Comparison of ENCODE assay signal across 9 mouse cellular contexts in the genomic region with DNA sequence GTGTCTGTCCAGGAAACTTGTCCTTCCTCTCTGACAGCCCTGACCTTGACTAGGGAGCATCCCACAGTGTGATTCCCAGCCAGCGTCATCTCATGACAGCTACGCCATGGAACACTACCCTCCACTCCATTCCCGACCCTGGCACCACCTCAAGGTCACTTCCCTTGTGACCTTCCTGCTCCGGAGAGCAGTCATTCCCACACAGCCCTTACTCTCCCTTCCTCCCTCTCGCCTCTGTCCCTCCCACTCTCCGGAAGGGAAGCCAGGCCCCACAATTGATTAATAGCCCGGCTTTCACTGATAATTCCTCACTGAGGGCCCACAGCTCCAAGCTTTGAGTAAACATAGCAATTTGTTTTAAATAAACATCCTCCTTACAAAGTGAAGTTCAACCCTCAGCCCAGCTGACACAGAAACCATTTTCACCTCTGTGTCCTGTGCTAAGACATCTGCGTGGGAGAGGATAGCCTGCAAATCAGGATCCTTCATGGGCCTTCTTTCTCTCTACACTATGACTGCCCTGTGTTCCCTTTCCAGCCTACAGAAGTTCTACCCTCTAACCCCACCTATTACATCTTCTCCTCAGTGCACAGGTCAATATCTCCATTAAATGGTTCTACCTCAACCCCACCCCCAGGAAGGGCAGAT. TPM values are rescaled to one million over a fixed set of nuclear protein-coding genes. Genes with fewer than 3 reads are reported as not detected.
DNase-seq lines count a peak whose midpoint lies in the region; ATAC-seq and TF ChIP-seq lines count a peak whose summit lies in the region.
"Had no signal": no experiment of that assay in that cellular context is flagged by ENCODE, and none has a peak within 500 bp of the region (broad histone marks: within the 10 kb centered on the region; RNA-seq: fewer than 3 reads in every experiment).

No protein-coding gene starts in this region.

- no peak for ATAC-seq in midbrain, postnatal 0 days (ENCODE audit: low FRiP score)

- no peaks in the 10 kb centered on the region for H3K9me3 ChIP-seq in heart, embryonic 10.5 days
- no peaks in the 10 kb centered on the region for H3K9me3 ChIP-seq in midbrain, postnatal 0 days (ENCODE audit: low read length)

- H3K9ac ChIP-seq in midbrain, postnatal 0 days (replicated peaks; ENCODE audit: low read length, poor library complexity, severe bottlenecking) = no peak overlapping the region

- H3K4me2 ChIP-seq in midbrain, postnatal 0 days (ENCODE audit: low read depth, low read length, poor library complexity, severe bottlenecking) = no peak overlapping the region
- H3K4me2 ChIP-seq: midbrain, embryonic 11.5 days had no signal

- no peak for TF ChIP-seq CTCF in midbrain, postnatal 0 days (IDR thresholded peaks at IDR 0.05)

- H3K36me3 ChIP-seq in heart, embryonic 10.5 days = no peaks in the 10 kb centered on the region
- no peaks in the 10 kb centered on the region for H3K36me3 ChIP-seq in midbrain, postnatal 0 days (ENCODE audit: insufficient read depth, low read length)

- peaks cover 49% of the 10 kb centered on the region for H3K4me1 ChIP-seq in heart, embryonic 10.5 days
- H3K4me1 ChIP-seq in midbrain, postnatal 0 days (ENCODE audit: insufficient read depth, low read length) = no peaks in the 10 kb centered on the region

- no peak overlapping the region for H3K4me3 ChIP-seq in heart, embryonic 10.5 days
- H3K4me3 ChIP-seq in midbrain, postnatal 0 days (ENCODE audit: low read depth, low read length) = no peak overlapping the region

- no peak for DNase-seq in heart, embryonic 10.5 days (ENCODE audit: low spot score)
- no peak for DNase-seq in heart, adult 8-10 months (ENCODE audit: low spot score)
- DNase-seq in kidney, adult 9 months = peak; percentile 74
- peak; percentile 62 to 65 for DNase-seq in lung, adult 18-20 months
- DNase-seq in testis, postnatal 10 days (ENCODE audit: low spot score) = peak; percentile 74
- DNase-seq in right cerebral cortex, postnatal 10 days (ENCODE audit: low spot score in 2 of 2) = no peak
- no peak for DNase-seq in midbrain, postnatal 0 days (ENCODE audit: low spot score)
- no peak for DNase-seq in left cerebral cortex, postnatal 4 days

- no peaks in the 10 kb centered on the region for H3K27me3 ChIP-seq in heart, embryonic 10.5 days (ENCODE audit: insufficient read depth, poor library complexity, severe bottlenecking)
- no peaks in the 10 kb centered on the region for H3K27me3 ChIP-seq in midbrain, postnatal 0 days (ENCODE audit: insufficient read depth, low read length)

- H3K27ac ChIP-seq in heart, embryonic 10.5 days = peak overlapping the region; percentile 54
- H3K27ac ChIP-seq in midbrain, postnatal 0 days (ENCODE audit: low read depth, low read length) = no peak overlapping the region

- intact Hi-C loops in left cerebral cortex, postnatal 4 days (cut with DNase I) = no loop called here

- WGBS in heart, embryonic 10.5 days = 25% methylated on average over 8 of the region's 8 CpGs
- 76% methylated on average over 8 of the region's 8 CpGs for WGBS in midbrain, postnatal 0 days

RNA-seq across cellular contexts. Expression of gene Smndc1, which starts 47.1 kb away (rescaled TPM):
- 27.6 and 31.7 TPM in 2 replicates for polyA plus RNA-seq in heart, embryonic 10.5 days (2016; fragmentation: Nextera tagmentation; extraction: Ambion mirVana)
- total RNA-seq in heart, adult 8-10 months (2022) = 10 to 100 TPM; 31.9 to 37.5 (median 33.3) TPM
- 8.9 and 17.8 TPM in 2 replicates for total RNA-seq in midbrain, postnatal 0 days (2014; rRNA removed)
- polyA plus RNA-seq in midbrain, postnatal 0 days (2015; fragmentation: Nextera tagmentation; extraction: Ambion mirVana) = 28.9 and 35.0 TPM in 2 replicates
- 10 to 100 TPM; 38.6 to 45.1 TPM for total RNA-seq in left cerebral cortex, postnatal 4 days (2021)

Comparison
In these comparisons a context has a peak if more than half of its experiments do, and no peak if none do; other contexts are left out.
1. DNase-seq: peak in kidney, adult 9 months (single experiment), lung, adult 18-20 months (2 of 2) and testis, postnatal 10 days (single experiment); none in heart, embryonic 10.5 days (single experiment), heart, adult 8-10 months (single experiment), right cerebral cortex, postnatal 10 days (0 of 2), midbrain, postnatal 0 days (single experiment) and left cerebral cortex, postnatal 4 days (single experiment).